Mouse (Mus musculus) E14TG2a.4 (cell line): ENCODE measurements around the gene Nr1i3.
A peak's percentile ranks its signal among the peaks of the same experiment; 100 is the strongest.

Experiments
- H3K27me3 ChIP-seq: 2 replicates; pipeline ENCODE4 v1.6.1; 2014; ENCODE audit warnings: low read length, control low read depth; ENCODE audit not compliant: insufficient read depth
- H3K36me3 ChIP-seq: 2 replicates; pipeline ENCODE4 v1.6.1; 2014; ENCODE audit warnings: low read length, control low read depth; ENCODE audit not compliant: insufficient read depth
- H3K4me1 ChIP-seq: replicated peaks from 2 replicates; pipeline ENCODE4 v1.6.1; 2014; ENCODE audit warnings: low read depth, low read length, control low read depth
- H3K4me3 ChIP-seq: replicated peaks from 2 replicates; pipeline ENCODE4 v1.5.1; 2014; ENCODE audit warnings: mild to moderate bottlenecking, low read length
- H3K9me3 ChIP-seq: 2 replicates; pipeline ENCODE4 v1.6.1; 2014; ENCODE audit warnings: low read length, control low read depth
- CTCF ChIP-seq: conservative IDR thresholded peaks from 2 replicates; pipeline ENCODE4 v1.5.1; 2014; ENCODE audit warnings: low read length
- NANOG ChIP-seq: IDR thresholded peaks from 2 replicates; pipeline ENCODE4 v1.6.1; 2014; ENCODE audit warnings: borderline replicate concordance, low read length, mixed read lengths
- POU5F1 ChIP-seq: IDR thresholded peaks from 2 replicates; pipeline ENCODE4 v1.6.1; 2014; ENCODE audit warnings: low read length, borderline replicate concordance

Nr1i3 gene

GRCm38 (mm10) chr1:171231844-171232243 lies 18.1 kb downstream of the Nr1i3 start:
- TF ChIP-seq NANOG (no peak), POU5F1 (no peak), CTCF (no peak)
- H3K27me3 ChIP-seq = no peaks in the 10 kb centered on the region
- H3K4me3 ChIP-seq = no peak overlapping the region
- H3K4me1 ChIP-seq = peaks cover 48% of the 10 kb centered on the region
- H3K9me3 ChIP-seq = no peaks in the 10 kb centered on the region
- H3K36me3 ChIP-seq = peaks cover 27% of the 10 kb centered on the region

GRCm38 (mm10) chr1:171232348-171232747 lies 18.6 kb downstream of the Nr1i3 start:
- H3K4me3 ChIP-seq = no peak overlapping the region
- no peaks in the 10 kb centered on the region for H3K9me3 ChIP-seq
- H3K36me3 ChIP-seq = peaks cover 32% of the 10 kb centered on the region
- no peaks in the 10 kb centered on the region for H3K27me3 ChIP-seq
- no peak for TF ChIP-seq NANOG
- TF ChIP-seq CTCF = no peak
- TF ChIP-seq POU5F1 = no peak
- peaks cover 51% of the 10 kb centered on the region for H3K4me1 ChIP-seq

- Histone ChIP-seq H3K36me3 (peaks cover 39% of the 10 kb centered on the region), H3K4me1 (peaks cover 49% of the 10 kb centered on the region)
- TF ChIP-seq NANOG (no peak), CTCF (no peak), POU5F1 (no peak)
These were observed 19.3 kb downstream of the Nr1i3 start for GRCm38 (mm10) chr1:171232800-171233730.

GRCm38 (mm10) chr1:171234126-171234525 lies 20.4 kb downstream of the Nr1i3 start, which contains the start of gene Fcer1g:
TSS of gene Fcer1g (minus strand) at chr1:171234365.
- no peaks in the 10 kb centered on the region for H3K27me3 ChIP-seq
- H3K9me3 ChIP-seq = no peaks in the 10 kb centered on the region
- H3K4me3 ChIP-seq = peak within 1 kb of the TSS; percentile 23; the same call in 1 of the 2 replicates
- H3K4me1 ChIP-seq = peaks cover 52% of the 10 kb centered on the region
- H3K36me3 ChIP-seq = peaks cover 49% of the 10 kb centered on the region
- TF ChIP-seq POU5F1 (no peak), CTCF (no peak), NANOG (no peak)

More at GRCm38 (mm10) chr1:171232800-171233730, 19.3 kb downstream of the Nr1i3 start:
- Histone ChIP-seq H3K9me3 (no peaks in the 10 kb centered on the region), H3K27me3 (no peaks in the 10 kb centered on the region), H3K4me3 (no peak overlapping the region)

- Histone ChIP-seq H3K27me3 (no peaks in the 10 kb centered on the region), H3K36me3 (peaks cover 53% of the 10 kb centered on the region), H3K4me1 (peaks cover 52% of the 10 kb centered on the region), H3K9me3 (no peaks in the 10 kb centered on the region), H3K4me3 (peak overlapping the region; percentile 23; the same call in 1 of the 2 replicates)
- TF ChIP-seq NANOG (no peak), CTCF (no peak), POU5F1 (no peak)
These were observed 20.8 kb downstream of the Nr1i3 start for GRCm38 (mm10) chr1:171234538-171234937.

- TF ChIP-seq POU5F1 (no peak), NANOG (no peak), CTCF (no peak)
- Histone ChIP-seq H3K4me1 (peaks cover 48% of the 10 kb centered on the region), H3K36me3 (peaks cover 63% of the 10 kb centered on the region), H3K4me3 (no peak overlapping the region), H3K27me3 (no peaks in the 10 kb centered on the region), H3K9me3 (no peaks in the 10 kb centered on the region)
These were observed 22.0 kb downstream of the Nr1i3 start for GRCm38 (mm10) chr1:171235791-171236190.

GRCm38 (mm10) chr1:171237438-171237837 lies 23.7 kb downstream of the Nr1i3 start:
- no peak overlapping the region for H3K4me3 ChIP-seq
- TF ChIP-seq NANOG = no peak
- TF ChIP-seq POU5F1 = no peak
- TF ChIP-seq CTCF = no peak
- H3K4me1 ChIP-seq = peaks cover 63% of the 10 kb centered on the region
- peaks cover 77% of the 10 kb centered on the region for H3K36me3 ChIP-seq
- H3K27me3 ChIP-seq = no peaks in the 10 kb centered on the region
- H3K9me3 ChIP-seq = no peaks in the 10 kb centered on the region

- H3K27me3 ChIP-seq = no peaks in the 10 kb centered on the region
- H3K4me1 ChIP-seq = peaks cover 67% of the 10 kb centered on the region
- H3K4me3 ChIP-seq = peak overlapping the region; percentile 37; the same call in 1 of the 2 replicates
- H3K36me3 ChIP-seq = peaks cover 87% of the 10 kb centered on the region
- TF ChIP-seq CTCF (peak; percentile 87), POU5F1 (no peak), NANOG (no peak)
- H3K9me3 ChIP-seq = no peaks in the 10 kb centered on the region
These were observed 24.7 kb downstream of the Nr1i3 start for GRCm38 (mm10) chr1:171238463-171238862.
